Mouse (Mus musculus): ENCODE data around the gene Unc119. TPM values are rescaled to one million over a fixed set of nuclear protein-coding genes. Genes with fewer than 3 reads are reported as not detected.

The Unc119 gene
- polyA plus RNA-seq (2021; fragmentation: Nextera tagmentation), result 7.4 and 9.1 TPM in 2 replicates
- long read RNA-seq, experiment 1, transcript Unc119-201 (5 exons, 1,329 nt), result major isoform, 5 of 9 reads
- long read RNA-seq, experiment 1, partial matches to known transcripts, result 3 of 9 reads
- long read RNA-seq, experiment 1, other reads (novel, unspliced or antisense), result 1 of 9 reads
- long read RNA-seq, experiment 2, transcript Unc119-201 (5 exons, 1,329 nt), result major isoform, 7 of 10 reads
- long read RNA-seq, experiment 2, partial matches to known transcripts, result 1 of 10 reads
- long read RNA-seq, experiment 2, other reads (novel, unspliced or antisense), result 2 of 10 reads

DNA sequence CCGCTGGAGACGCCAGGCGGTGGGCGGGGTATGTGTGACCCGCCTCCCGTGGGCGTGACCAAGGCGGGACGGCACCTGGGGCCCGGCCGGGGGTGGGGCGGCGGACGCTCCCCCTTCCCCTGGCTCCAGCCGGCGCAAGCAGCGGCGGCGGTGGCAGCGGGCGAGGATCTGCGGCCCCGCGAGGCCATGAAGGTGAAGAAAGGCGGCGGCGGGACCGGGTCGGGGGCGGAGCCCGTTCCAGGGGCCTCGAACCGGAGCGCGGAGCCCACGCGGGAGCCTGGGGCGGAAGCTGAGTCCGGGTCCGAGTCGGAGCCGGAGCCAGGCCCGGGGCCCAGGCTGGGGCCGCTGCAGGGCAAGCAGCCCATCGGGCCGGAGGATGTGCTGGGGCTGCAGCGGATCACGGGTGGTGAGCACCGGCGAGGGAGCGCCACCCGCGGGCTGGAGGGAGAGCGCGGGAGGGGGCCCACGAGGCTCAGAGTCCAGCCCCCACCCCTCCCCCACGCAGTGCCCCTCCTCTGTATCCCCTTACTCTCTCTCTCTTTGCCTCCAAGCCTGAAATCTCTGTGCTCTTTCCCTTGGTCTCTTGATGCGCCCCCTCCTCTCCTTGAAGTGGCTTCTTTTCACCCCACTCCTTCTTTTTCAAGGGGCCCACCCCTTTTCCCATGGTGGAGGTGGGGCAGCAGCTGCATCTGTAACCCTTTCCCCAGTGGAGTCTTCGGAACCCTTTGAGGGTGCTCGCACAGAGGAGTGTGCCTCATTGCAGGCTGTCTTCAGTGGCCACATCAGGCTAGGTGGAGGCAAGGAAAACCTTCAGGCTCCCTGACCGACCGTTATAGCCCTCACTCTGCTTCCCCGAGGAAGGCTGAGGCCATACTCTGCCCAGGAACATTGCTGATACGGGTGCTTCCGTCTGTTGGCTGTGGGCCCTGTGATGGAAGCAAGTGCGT lies at the start of gene Unc119:
TSS of gene Unc119 (plus strand) at position 102 of the 947 bp plus-strand sequence.

DNA sequence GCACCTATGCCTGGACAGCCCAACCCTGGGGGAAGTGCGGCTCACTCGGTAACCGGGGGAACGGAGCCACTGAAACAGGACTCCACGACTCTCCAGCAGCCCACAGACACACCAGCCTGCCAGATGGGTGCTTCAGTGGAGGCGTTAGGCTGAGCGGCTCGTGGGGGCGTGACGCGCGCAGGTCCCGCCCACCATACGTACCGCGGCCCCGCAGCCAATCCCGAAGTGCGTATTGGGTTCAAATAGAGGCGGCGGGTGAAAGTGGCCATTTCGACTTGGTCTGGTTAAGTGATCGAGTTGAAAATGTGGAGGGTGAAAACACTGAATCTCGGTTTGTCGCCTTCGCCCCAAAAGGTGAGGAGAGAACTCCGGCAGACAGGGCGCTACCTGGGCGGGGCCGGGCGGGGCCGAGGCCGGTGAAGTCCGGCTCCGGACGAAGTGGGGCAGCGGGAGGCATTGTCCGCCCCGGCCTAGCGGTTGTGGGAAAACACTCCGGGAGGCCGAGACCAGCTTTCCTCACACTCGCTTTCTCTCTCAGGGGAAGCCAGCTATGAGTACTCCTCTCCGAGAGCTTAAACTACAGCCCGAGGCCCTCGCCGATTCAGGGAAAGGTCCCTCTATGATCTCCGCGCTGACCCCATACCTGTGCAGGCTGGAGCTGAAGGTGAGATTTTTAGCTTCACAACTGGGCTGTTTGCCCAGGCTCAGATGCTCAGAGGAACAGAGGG lies 41.8 kb upstream of the Unc119 start, which contains the start of gene Spag5:
TSS of gene Spag5 (plus strand) at position 173 of the 728 bp plus-strand sequence.

DNA sequence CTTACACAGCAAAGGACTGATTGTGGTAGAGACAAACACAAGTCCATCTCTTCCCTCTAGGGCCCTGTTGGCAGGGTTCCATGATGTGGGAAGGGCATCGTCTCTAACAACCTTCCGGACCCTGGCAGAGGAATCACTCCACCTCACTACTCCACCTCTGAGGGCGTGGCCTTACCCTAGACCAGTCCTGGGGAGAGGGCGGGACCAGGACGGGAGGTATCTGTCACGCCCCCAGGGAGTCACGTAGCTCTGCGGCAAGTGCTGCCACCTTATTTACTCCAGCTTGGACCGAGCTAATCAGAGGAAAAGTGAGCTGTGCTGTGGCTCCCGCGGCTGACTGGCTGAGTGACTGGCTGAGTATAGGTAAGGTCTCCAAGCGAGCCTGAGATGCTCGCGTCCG lies 20.4 kb upstream of the Unc119 start, which contains the start of gene Aldoc:
TSS of gene Aldoc (plus strand) at position 109 of the 400 bp plus-strand sequence.

DNA sequence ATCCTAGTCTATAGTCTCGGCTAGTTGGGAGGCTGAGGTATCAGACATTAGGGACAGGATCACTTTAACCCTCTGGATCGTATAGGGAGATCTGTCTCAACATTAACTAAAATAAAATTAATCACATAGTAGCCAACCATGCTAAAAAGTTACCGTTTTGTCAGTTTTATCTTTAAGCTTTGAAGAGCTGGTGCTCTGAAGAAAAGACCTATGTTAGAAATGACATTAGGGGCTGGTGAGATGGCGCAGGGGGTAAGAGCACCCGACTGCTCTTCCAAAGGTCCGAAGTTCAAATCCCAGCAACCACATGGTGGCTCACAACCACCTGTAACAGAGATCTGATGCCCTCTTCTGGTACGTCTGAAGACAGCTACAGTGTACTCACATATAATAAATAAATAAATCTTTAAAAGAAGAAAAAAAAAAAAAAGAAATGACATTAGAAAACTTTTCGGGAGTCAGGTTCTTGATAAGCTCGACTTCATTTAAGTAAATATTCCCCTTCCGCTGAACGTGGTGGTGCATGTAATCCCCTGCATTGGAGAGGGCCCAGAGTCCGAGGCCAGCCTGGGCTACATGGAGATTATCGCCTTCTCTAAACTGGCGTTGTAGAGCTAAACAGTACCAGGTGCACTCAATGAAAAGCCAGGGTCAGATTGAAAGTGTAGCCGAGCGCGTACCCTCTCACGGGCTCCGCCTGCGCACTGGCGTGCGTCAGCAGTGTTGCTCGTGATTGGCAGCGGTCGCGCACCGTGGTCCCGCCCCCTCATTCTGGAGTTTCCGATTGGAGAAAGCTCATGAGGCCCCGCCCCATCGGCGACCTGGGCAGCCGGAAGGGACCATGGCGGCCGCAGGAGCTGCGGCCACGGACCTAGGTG lies 15.4 kb upstream of the Unc119 start, which contains the start of gene Pigs:
TSS of gene Pigs (plus strand) at position 782 of the 878 bp plus-strand sequence.

DNA sequence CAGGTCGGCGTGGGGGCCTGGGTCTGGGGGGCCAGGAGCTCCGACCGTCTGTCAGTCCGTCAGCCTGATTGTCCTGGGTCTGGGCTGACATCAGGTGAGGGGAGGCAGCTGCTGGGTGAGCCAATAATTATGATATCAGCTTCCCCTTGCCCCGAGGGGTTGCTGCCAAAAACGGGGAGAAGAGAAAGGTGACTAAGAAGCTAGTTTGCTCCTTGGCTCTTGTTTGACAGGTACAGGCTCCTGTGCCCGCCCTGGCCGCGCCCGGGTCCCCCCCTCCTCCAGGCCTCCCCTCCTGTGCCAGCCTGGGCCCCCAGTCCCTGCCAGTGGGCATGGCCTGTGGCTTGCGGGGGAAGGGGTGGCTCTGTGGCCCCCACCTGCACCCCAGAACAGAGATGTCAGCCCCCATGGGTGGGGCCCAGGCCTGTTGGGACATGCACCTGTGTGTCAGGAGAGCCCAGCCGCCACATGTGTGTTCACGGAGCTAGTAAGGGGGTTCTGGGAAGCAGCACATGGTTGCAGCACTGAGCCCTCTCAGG lies 43.3 kb downstream of the Unc119 start, which contains the start of gene Foxn1:
TSS of gene Foxn1 (minus strand) at position 51 of the 536 bp plus-strand sequence.

Other genes with a start within 250 kb of the Unc119 start
- gene Fam222b, start 248.8 kb upstream of the Unc119 start, polyA plus RNA-seq (2021; fragmentation: Nextera tagmentation), result 11.3 and 12.7 TPM in 2 replicates
- gene Traf4, start 177.9 kb upstream of the Unc119 start, polyA plus RNA-seq (2021; fragmentation: Nextera tagmentation), result 7.1 and 10.1 TPM in 2 replicates
- gene Nek8, start 166.8 kb upstream of the Unc119 start, polyA plus RNA-seq (2021; fragmentation: Nextera tagmentation), result 1.4 and 2.0 TPM in 2 replicates
- 31.4 and 34.6 TPM in 2 replicates for gene Tlcd1, start 166.8 kb upstream of the Unc119 start, polyA plus RNA-seq (2021; fragmentation: Nextera tagmentation)
- gene Rpl23a, start 159.9 kb upstream of the Unc119 start, polyA plus RNA-seq (2021; fragmentation: Nextera tagmentation), result 1,474 and 1,588 TPM in 2 replicates
- gene Rab34, start 155.1 kb upstream of the Unc119 start, polyA plus RNA-seq (2021; fragmentation: Nextera tagmentation), result 18.8 and 20.1 TPM in 2 replicates
- 4.6 and 5.2 TPM in 2 replicates for gene Proca1, start 150.1 kb upstream of the Unc119 start, polyA plus RNA-seq (2021; fragmentation: Nextera tagmentation)
- gene Sdf2, start 97.7 kb upstream of the Unc119 start, polyA plus RNA-seq (2021; fragmentation: Nextera tagmentation), result 144 and 168 TPM in 2 replicates
- 16.4 and 17.8 TPM in 2 replicates for gene Supt6, start 97.5 kb upstream of the Unc119 start, polyA plus RNA-seq (2021; fragmentation: Nextera tagmentation)
- 52.0 and 58.5 TPM in 2 replicates for gene 2610507B11Rik, start 81.7 kb upstream of the Unc119 start, polyA plus RNA-seq (2021; fragmentation: Nextera tagmentation)
- 0.56 and 0.58 TPM in 2 replicates for gene BC030499, start 52.6 kb upstream of the Unc119 start, polyA plus RNA-seq (2021; fragmentation: Nextera tagmentation)
- 1.7 and 3.1 TPM in 2 replicates for gene Spag5, start 42.0 kb upstream of the Unc119 start, polyA plus RNA-seq (2021; fragmentation: Nextera tagmentation)
- 1,621 and 1,706 TPM in 2 replicates for gene Aldoc, start 20.5 kb upstream of the Unc119 start, polyA plus RNA-seq (2021; fragmentation: Nextera tagmentation)
- 81.1 and 86.7 TPM in 2 replicates for gene Pigs, start 15.1 kb upstream of the Unc119 start, polyA plus RNA-seq (2021; fragmentation: Nextera tagmentation)
- gene Foxn1, start 43.1 kb downstream of the Unc119 start, polyA plus RNA-seq (2021; fragmentation: Nextera tagmentation), result not detected in 2 replicates
- gene Slc13a2, start 78.7 kb downstream of the Unc119 start, polyA plus RNA-seq (2021; fragmentation: Nextera tagmentation), result 0.05 TPM in 1 of 2 replicates, not detected in the other
- 19.4 and 22.6 TPM in 2 replicates for gene Slc46a1, start 122.2 kb downstream of the Unc119 start, polyA plus RNA-seq (2021; fragmentation: Nextera tagmentation)
- 18.9 and 21.1 TPM in 2 replicates for gene Sarm1, start 154.3 kb downstream of the Unc119 start, polyA plus RNA-seq (2021; fragmentation: Nextera tagmentation)
- 44.3 and 58.5 TPM in 2 replicates for gene Vtn, start 155.6 kb downstream of the Unc119 start, polyA plus RNA-seq (2021; fragmentation: Nextera tagmentation)
- 5.8 and 6.2 TPM in 2 replicates for gene Sebox, start 160.0 kb downstream of the Unc119 start, polyA plus RNA-seq (2021; fragmentation: Nextera tagmentation)
- 63.3 and 66.5 TPM in 2 replicates for gene Tmem199, start 168.7 kb downstream of the Unc119 start, polyA plus RNA-seq (2021; fragmentation: Nextera tagmentation)
- 161 and 169 TPM in 2 replicates for gene Poldip2, start 168.7 kb downstream of the Unc119 start, polyA plus RNA-seq (2021; fragmentation: Nextera tagmentation)
- 20.6 and 20.8 TPM in 2 replicates for gene Tnfaip1, start 192.8 kb downstream of the Unc119 start, polyA plus RNA-seq (2021; fragmentation: Nextera tagmentation)
- gene Ift20, start 192.9 kb downstream of the Unc119 start, polyA plus RNA-seq (2021; fragmentation: Nextera tagmentation), result 137 and 139 TPM in 2 replicates
- 25.3 and 31.4 TPM in 2 replicates for gene Tmem97, start 207.3 kb downstream of the Unc119 start, polyA plus RNA-seq (2021; fragmentation: Nextera tagmentation)